9 mouse cellular contexts compared by ENCODE assay signal in the genomic region with DNA sequence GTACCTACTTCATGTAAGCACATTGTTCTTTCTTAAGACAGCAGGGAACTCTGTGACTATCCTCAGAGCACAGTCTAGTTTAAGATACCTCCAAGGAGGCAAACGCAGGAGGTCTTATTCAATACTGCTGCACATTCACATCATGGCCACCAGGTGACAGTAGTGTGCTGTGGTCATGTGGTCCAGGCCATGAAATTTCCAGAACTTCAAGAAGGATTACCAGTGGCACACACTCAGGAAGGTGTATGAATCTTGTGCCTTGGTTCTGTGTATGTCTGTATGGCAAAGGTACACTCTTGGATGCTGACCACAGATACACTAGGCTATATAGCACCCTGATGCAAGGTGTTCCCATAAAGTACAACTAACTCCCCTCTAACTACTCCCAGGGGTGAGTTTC. TPM values are rescaled to one million over a fixed set of nuclear protein-coding genes. Genes with fewer than 3 reads are reported as not detected.
DNase-seq lines count a peak whose midpoint lies in the region; ATAC-seq and TF ChIP-seq lines count a peak whose summit lies in the region.
"Had no signal": no experiment of that assay in that cellular context is flagged by ENCODE, and none has a peak within 500 bp of the region (broad histone marks: within the 10 kb centered on the region; RNA-seq: fewer than 3 reads in every experiment).

No protein-coding gene starts in this region.

- TF ChIP-seq EP300 in heart, postnatal 0 days (IDR thresholded peaks at IDR 0.05; ENCODE audit: low read depth): no peak

- no peak overlapping the region for H3K4me2 ChIP-seq in heart, postnatal 0 days (ENCODE audit: low read depth, low read length)
- H3K4me2 ChIP-seq: embryonic facial prominence, embryonic 13.5 days had no signal

- no peak overlapping the region for H3K9ac ChIP-seq in heart, postnatal 0 days (replicated peaks; ENCODE audit: low read depth, low read length)
- H3K9ac ChIP-seq: embryonic facial prominence, embryonic 13.5 days had no signal

- H3K27ac ChIP-seq in heart, postnatal 0 days (ENCODE audit: low read depth): no peak overlapping the region
- no peak overlapping the region for H3K27ac ChIP-seq in layer of hippocampus, adult 2 months
- H3K27ac ChIP-seq: embryonic facial prominence, embryonic 13.5 days had no signal

- no peaks in the 10 kb centered on the region for H3K4me1 ChIP-seq in heart, postnatal 0 days (ENCODE audit: control insufficient read depth, insufficient read depth)
- H3K4me1 ChIP-seq: embryonic facial prominence, embryonic 13.5 days had no signal

- TF ChIP-seq CTCF in heart, postnatal 0 days (IDR thresholded peaks at IDR 0.05; ENCODE audit: low read depth): peak; percentile 99
- TF ChIP-seq CTCF in layer of hippocampus, adult 2 months (conservative IDR thresholded peaks at IDR 0.05): peak; percentile 100

- peak; percentile 93 for ATAC-seq in common myeloid progenitor, adult 5-6 weeks (replicated peaks; ENCODE audit: low read depth, poor library complexity, severe bottlenecking)
- ATAC-seq in heart, postnatal 0 days (ENCODE audit: insufficient read depth, low read depth): peak; percentile 30; the same call in 1 of the 2 replicates

- no peak overlapping the region for H3K4me3 ChIP-seq in heart, postnatal 0 days (ENCODE audit: low read depth, low read length)
- no peak overlapping the region for H3K4me3 ChIP-seq in layer of hippocampus, adult 2 months
- H3K4me3 ChIP-seq: embryonic facial prominence, embryonic 13.5 days had no signal

- peaks cover 6% of the 10 kb centered on the region; the same call in 1 of the 2 replicates for H3K27me3 ChIP-seq in heart, postnatal 0 days (ENCODE audit: control insufficient read depth, insufficient read depth, low read length)
- H3K27me3 ChIP-seq in splenic B cell, adult 2 months (ENCODE audit: control insufficient read depth, insufficient read depth, low read length, poor library complexity, severe bottlenecking): no peaks in the 10 kb centered on the region; the same call in 1 of the 2 replicates
- H3K27me3 ChIP-seq: embryonic facial prominence, embryonic 13.5 days had no signal

- WGBS in heart, postnatal 0 days: 13% methylated on average over 1 of the region's 1 CpGs

- H3K9me3 ChIP-seq in heart, postnatal 0 days (replicated peaks; ENCODE audit: control insufficient read depth, low read length): no peaks in the 10 kb centered on the region; the same call in 1 of the 2 replicates

- no peaks in the 10 kb centered on the region for H3K36me3 ChIP-seq in heart, postnatal 0 days (replicated peaks; ENCODE audit: control insufficient read depth, insufficient read depth, low read length)
- no peaks in the 10 kb centered on the region for H3K36me3 ChIP-seq in splenic B cell, adult 2 months (ENCODE audit: control insufficient read depth, insufficient read depth, low read length, poor library complexity, severe bottlenecking)
- H3K36me3 ChIP-seq: embryonic facial prominence, embryonic 13.5 days had no signal

- DNase-seq in layer of hippocampus, adult 11-12 months (ENCODE audit: low spot score): peak; percentile 39
- no peak for DNase-seq in layer of hippocampus, adult 9-10 months (ENCODE audit: low spot score)
- peak; percentile 74 for DNase-seq in ZHBTc4 (ENCODE audit: low read depth, low spot score)
- peak; percentile 62 for DNase-seq in heart, postnatal 0 days (ENCODE audit: low spot score)
- peak; percentile 48 to 64 for DNase-seq in layer of hippocampus, adult 2 months (ENCODE audit: low spot score in 2 of 2)
- DNase-seq in lung, postnatal 4 days: peak; percentile 31 to 57
- DNase-seq in splenic B cell, adult 2 months (ENCODE audit: low read depth, low spot score): peak; percentile 64

RNA-seq across cellular contexts. Expression of gene Spon1, which starts 6.6 kb away (rescaled TPM):
- not detected in 2 replicates for total RNA-seq in common myeloid progenitor, adult 5-6 weeks (2017)
- total RNA-seq in heart, postnatal 0 days (2014; rRNA removed; ENCODE audit: low replicate concordance): 19.7 and 21.6 TPM in 2 replicates
- polyA plus RNA-seq in heart, postnatal 0 days (2015; fragmentation: Nextera tagmentation; extraction: Ambion mirVana): 19.5 and 20.7 TPM in 2 replicates
- total RNA-seq in layer of hippocampus, adult 2 months (2021): 10 to 100 TPM; 68.1 to 68.6 TPM

Comparison
In these comparisons a context has a peak if more than half of its experiments do, and no peak if none do; other contexts are left out.
1. RNA of gene Spon1, which starts 6.6 kb away (total RNA-seq): 68.1 to 68.6 TPM in layer of hippocampus, adult 2 months and 19.7 to 21.6 TPM in heart, postnatal 0 days; not detected in common myeloid progenitor, adult 5-6 weeks; every median in the first group is over 10 times any median in the second.